Mouse (Mus musculus): ENCODE results near the gene Gak. TPM values are rescaled to one million over a fixed set of nuclear protein-coding genes. Genes with fewer than 3 reads are reported as not detected.
"Not testable (repeated sequence)": the region's sequence is repeated elsewhere in the genome, so short reads cannot be mapped to it uniquely, and the experiment has no call there.

Gak gene
- polyA plus RNA-seq, 1 experiment from 2014 or later = 46.2 TPM

DNA sequence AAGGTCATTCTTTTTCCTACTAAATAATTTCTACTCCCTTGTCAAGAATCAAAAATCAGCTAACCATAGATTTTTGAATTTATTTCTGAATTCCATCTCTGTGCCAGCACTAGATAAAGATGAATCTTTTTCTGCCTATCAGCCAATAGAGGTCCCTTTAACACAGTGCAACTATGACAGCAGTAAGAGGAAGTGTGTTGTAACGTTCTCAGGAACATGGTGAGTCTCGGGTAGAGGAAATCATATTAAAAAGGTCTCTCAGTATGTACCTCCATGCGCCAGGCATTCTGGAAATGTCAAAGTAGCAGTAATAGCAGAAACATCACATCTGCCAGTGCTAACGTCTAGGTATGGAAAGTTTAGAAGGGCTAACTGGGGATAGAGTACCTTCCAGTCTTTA, 6.6 kb upstream of the Gak start:
- H3K4me2 ChIP-seq (ENCODE audit: low read depth, low read length) = no peak overlapping the region
- no peaks in the 10 kb centered on the region for H3K9me3 ChIP-seq (ENCODE audit: control insufficient read depth, low read length)
- 68% methylated on average over 4 of the region's 4 CpGs for WGBS
- H3K4me3 ChIP-seq (ENCODE audit: low read depth, low read length) = no peak overlapping the region
- H3K27ac ChIP-seq (replicated peaks; ENCODE audit: low read depth, low read length) = no peak overlapping the region
- H3K36me3 ChIP-seq (ENCODE audit: control insufficient read depth, insufficient read depth, low read length) = 0 out of 2 replicates have a peak, but pooled peaks cover 23% of the 10 kb centered on the region
- ATAC-seq (ENCODE audit: low read depth) (no peak), DNase-seq (ENCODE audit: low spot score) (no peak)
- H3K4me1 ChIP-seq (ENCODE audit: control insufficient read depth, insufficient read depth, low read length) = no peaks in the 10 kb centered on the region
- no peak overlapping the region for H3K9ac ChIP-seq (ENCODE audit: low read depth, low read length)
- no peaks in the 10 kb centered on the region for H3K27me3 ChIP-seq (replicated peaks; ENCODE audit: control insufficient read depth, insufficient read depth, low read length)

DNA sequence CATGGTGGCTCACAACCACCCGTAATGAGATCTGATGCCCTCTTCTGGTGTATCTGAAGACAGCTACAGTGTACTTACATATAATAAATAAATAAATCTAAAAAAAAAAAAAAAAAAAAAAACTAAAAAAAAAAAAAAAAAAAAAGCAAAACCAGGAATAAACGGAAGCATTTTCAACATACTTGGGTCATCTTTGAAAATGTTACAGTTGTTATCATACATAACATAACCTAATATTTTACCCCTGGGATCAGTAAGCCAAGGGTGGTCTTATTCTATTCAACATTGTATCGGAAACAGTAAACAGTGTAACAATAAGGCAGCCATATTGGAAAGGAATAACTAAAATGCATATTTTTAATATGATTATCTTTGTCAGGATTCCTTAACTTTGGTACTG, 4.5 kb upstream of the Gak start:
- H3K9ac ChIP-seq (ENCODE audit: low read depth, low read length); H3K4me2 ChIP-seq (ENCODE audit: low read depth, low read length); H3K4me3 ChIP-seq (ENCODE audit: low read depth, low read length); H3K27me3 ChIP-seq (replicated peaks; ENCODE audit: control insufficient read depth, insufficient read depth, low read length); DNase-seq (ENCODE audit: low spot score); H3K36me3 ChIP-seq (ENCODE audit: control insufficient read depth, insufficient read depth, low read length); H3K27ac ChIP-seq (replicated peaks; ENCODE audit: low read depth, low read length); H3K4me1 ChIP-seq (ENCODE audit: control insufficient read depth, insufficient read depth, low read length); H3K9me3 ChIP-seq (ENCODE audit: control insufficient read depth, low read length); ATAC-seq (ENCODE audit: low read depth): not testable (repeated sequence)
- WGBS = 87% methylated on average over 2 of the region's 3 CpGs

DNA sequence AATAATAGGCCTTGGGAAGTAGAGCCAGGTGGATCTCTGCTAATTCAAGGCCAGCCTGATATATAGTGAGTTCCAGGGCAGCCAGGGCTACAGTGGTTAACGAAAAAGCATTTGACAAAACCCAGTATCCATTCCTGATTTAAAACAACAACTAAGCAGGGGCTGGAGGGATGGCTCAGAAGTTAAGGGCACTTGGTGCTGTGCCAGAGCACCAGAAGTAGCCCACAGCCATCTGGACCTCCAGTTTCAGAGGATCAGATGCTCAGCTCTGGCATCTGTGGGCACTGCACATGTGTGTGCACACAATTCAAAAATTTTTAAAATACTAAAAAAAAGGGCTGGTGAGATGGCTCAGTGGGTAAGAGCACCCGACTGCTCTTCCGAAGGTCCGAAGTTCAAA, 4.1 kb upstream of the Gak start:
- no peak overlapping the region for H3K9ac ChIP-seq (ENCODE audit: low read depth, low read length)
- H3K27ac ChIP-seq (replicated peaks; ENCODE audit: low read depth, low read length) = no peak overlapping the region
- H3K4me1 ChIP-seq (ENCODE audit: control insufficient read depth, insufficient read depth, low read length) = peaks cover 7% of the 10 kb centered on the region
- H3K4me3 ChIP-seq (ENCODE audit: low read depth, low read length) = no peak overlapping the region
- 0 out of 2 replicates have a peak, but pooled peaks cover 6% of the 10 kb centered on the region for H3K36me3 ChIP-seq (ENCODE audit: control insufficient read depth, insufficient read depth, low read length)
- ATAC-seq (ENCODE audit: low read depth) (no peak), DNase-seq (ENCODE audit: low spot score) (no peak)
- no peaks in the 10 kb centered on the region for H3K27me3 ChIP-seq (replicated peaks; ENCODE audit: control insufficient read depth, insufficient read depth, low read length)
- H3K4me2 ChIP-seq (ENCODE audit: low read depth, low read length) = no peak overlapping the region
- no peaks in the 10 kb centered on the region for H3K9me3 ChIP-seq (ENCODE audit: control insufficient read depth, low read length)
- 89% methylated on average over 4 of the region's 4 CpGs for WGBS

DNA sequence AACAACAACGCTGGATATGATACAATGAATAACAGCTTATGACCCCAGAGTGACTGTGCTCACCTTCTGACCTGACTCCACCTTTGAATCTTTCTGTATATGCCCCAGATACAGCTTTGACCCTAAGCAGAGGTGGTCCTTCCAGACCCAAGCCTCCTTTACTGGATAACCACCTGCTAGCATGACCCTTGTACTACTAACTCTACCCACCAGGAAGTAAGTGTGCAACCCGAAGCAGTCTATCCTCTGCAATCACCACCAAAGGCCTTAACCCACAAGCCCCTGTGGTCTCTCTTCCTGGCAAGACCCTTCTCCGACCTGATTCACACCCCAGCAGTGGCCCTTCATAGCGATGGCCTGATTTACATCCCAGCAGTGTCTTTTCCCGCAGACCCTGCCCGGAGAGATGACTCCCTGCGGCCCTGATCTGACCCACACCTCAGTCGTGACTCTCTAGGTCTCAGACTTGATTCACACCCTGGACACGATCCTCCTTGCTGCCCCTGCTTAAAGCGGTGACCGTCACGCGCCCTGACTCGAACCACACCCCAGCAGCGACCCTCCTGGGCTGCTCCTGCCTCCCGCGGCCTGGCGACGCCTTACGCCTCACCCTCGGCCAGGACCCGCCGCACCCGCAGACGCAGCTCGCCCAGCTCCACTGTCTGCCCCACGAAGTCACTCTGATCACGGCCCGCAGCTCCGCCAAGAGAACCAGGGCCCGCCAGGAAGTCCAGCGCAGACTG, 493 bp downstream of the Gak start:
- peak; percentile 87 for ATAC-seq (ENCODE audit: low read depth)
- WGBS = 3% methylated on average over 27 of the region's 32 CpGs
- peak overlapping the region; percentile 82 for H3K4me2 ChIP-seq (ENCODE audit: low read depth, low read length)
- H3K4me3 ChIP-seq (ENCODE audit: low read depth, low read length) = peak overlapping the region; percentile 86
- no peak for DNase-seq (ENCODE audit: low spot score)
- no peaks in the 10 kb centered on the region for H3K27me3 ChIP-seq (replicated peaks; ENCODE audit: control insufficient read depth, insufficient read depth, low read length)
- H3K9me3 ChIP-seq (ENCODE audit: control insufficient read depth, low read length) = no peaks in the 10 kb centered on the region
- peak overlapping the region; percentile 94 for H3K9ac ChIP-seq (ENCODE audit: low read depth, low read length)
- peaks cover 8% of the 10 kb centered on the region for H3K36me3 ChIP-seq (ENCODE audit: control insufficient read depth, insufficient read depth, low read length)
- peaks cover 10% of the 10 kb centered on the region for H3K4me1 ChIP-seq (ENCODE audit: control insufficient read depth, insufficient read depth, low read length)
- H3K27ac ChIP-seq (replicated peaks; ENCODE audit: low read depth, low read length) = peak overlapping the region; percentile 91

DNA sequence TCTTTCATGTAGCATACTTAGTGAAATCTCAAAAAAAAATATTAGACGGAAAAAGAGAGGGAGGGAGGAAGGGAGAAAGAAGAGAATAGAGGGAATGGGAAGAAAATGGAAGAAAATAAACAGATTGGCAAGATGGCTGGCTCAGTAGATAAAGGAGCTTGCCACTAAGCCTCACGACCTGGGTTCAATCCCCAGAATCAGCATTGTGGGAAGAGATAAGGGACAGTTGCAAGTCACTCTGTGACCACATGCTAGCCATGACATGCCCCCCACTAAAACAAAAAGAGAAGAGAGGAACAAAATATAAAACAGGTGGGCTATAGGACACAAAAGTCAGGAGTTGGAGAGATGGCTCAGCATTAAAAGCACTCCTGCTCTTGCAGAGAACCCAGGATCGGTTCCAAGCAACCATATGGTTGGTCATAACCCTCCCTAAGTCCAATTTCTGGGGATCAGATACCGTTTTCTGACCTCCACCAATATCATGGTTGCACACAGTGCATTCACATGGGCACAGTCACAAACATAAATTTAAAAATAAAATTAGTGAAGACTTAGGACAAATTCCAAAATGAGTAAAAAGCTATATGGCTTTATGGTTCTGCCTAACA, 3.4 kb downstream of the Gak start:
- H3K36me3 ChIP-seq (ENCODE audit: control insufficient read depth, insufficient read depth, low read length) = peaks cover 32% of the 10 kb centered on the region
- no peaks in the 10 kb centered on the region for H3K27me3 ChIP-seq (replicated peaks; ENCODE audit: control insufficient read depth, insufficient read depth, low read length)
- H3K4me1 ChIP-seq (ENCODE audit: control insufficient read depth, insufficient read depth, low read length) = peaks cover 10% of the 10 kb centered on the region
- DNase-seq (ENCODE audit: low spot score) (no peak), ATAC-seq (ENCODE audit: low read depth) (no peak)
- no peak overlapping the region for H3K27ac ChIP-seq (replicated peaks; ENCODE audit: low read depth, low read length)
- no peaks in the 10 kb centered on the region for H3K9me3 ChIP-seq (ENCODE audit: control insufficient read depth, low read length)
- no peak overlapping the region for H3K4me3 ChIP-seq (ENCODE audit: low read depth, low read length)
- WGBS = 90% methylated on average over 4 of the region's 4 CpGs
- no peak overlapping the region for H3K4me2 ChIP-seq (ENCODE audit: low read depth, low read length)
- no peak overlapping the region for H3K9ac ChIP-seq (ENCODE audit: low read depth, low read length)

DNA sequence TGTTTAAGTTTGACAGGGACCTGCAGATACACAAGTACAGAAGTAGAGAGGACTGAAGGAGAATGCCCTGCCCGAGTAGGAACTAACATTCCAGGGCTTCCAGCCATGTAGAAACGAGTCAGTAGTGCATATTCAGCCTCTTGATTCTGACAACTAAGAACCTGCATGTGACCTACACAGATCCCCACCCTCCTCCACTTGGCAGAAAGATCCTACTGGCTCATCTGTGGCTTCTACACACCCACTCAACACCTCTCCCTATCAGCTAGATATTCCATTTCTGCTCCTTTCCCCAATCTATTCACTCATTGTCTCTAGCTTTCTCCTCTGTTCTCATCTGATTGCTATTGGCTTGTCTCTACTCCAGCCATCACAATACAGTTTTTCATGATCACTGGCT, 7.7 kb downstream of the Gak start:
- DNase-seq (ENCODE audit: low spot score) (no peak), ATAC-seq (ENCODE audit: low read depth) (no peak)
- Histone ChIP-seq H3K27ac (replicated peaks; ENCODE audit: low read depth, low read length) (no peak overlapping the region), H3K4me3 (ENCODE audit: low read depth, low read length) (no peak overlapping the region), H3K4me2 (ENCODE audit: low read depth, low read length) (no peak overlapping the region), H3K36me3 (ENCODE audit: control insufficient read depth, insufficient read depth, low read length) (peaks cover 60% of the 10 kb centered on the region), H3K4me1 (ENCODE audit: control insufficient read depth, insufficient read depth, low read length) (no peaks in the 10 kb centered on the region), H3K9me3 (ENCODE audit: control insufficient read depth, low read length) (no peaks in the 10 kb centered on the region), H3K27me3 (replicated peaks; ENCODE audit: control insufficient read depth, insufficient read depth, low read length) (no peaks in the 10 kb centered on the region), H3K9ac (ENCODE audit: low read depth, low read length) (no peak overlapping the region)
- WGBS = 83% methylated on average over 2 of the region's 2 CpGs

DNA sequence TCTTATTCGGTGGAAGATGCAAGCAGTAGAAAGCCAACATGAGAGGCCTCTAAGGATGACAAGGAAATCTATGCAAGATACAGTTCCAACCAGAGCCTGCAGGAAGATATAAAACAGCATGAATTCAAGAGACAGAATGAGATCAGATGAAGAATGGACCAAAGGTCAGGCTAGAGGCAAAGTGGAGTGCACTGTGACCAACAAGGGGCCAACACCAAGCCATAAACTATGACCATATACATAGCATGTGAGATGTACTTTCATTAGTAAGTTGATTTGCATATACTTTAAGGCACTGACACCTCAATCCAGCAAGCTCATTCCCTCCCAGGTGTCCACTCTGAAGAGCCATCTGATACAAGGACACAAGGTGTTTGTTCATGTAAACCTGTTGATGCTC, 19.1 kb downstream of the Gak start:
- H3K4me3 ChIP-seq (ENCODE audit: low read depth, low read length) = no peak overlapping the region
- no peak for ATAC-seq (ENCODE audit: low read depth)
- no peaks in the 10 kb centered on the region for H3K27me3 ChIP-seq (replicated peaks; ENCODE audit: control insufficient read depth, insufficient read depth, low read length)
- 84% methylated on average over 1 of the region's 1 CpGs for WGBS
- peaks cover 96% of the 10 kb centered on the region for H3K36me3 ChIP-seq (ENCODE audit: control insufficient read depth, insufficient read depth, low read length)
- no peaks in the 10 kb centered on the region for H3K9me3 ChIP-seq (ENCODE audit: control insufficient read depth, low read length)
- no peak overlapping the region for H3K9ac ChIP-seq (ENCODE audit: low read depth, low read length)
- no peak for DNase-seq (ENCODE audit: low spot score)
- no peaks in the 10 kb centered on the region for H3K4me1 ChIP-seq (ENCODE audit: control insufficient read depth, insufficient read depth, low read length)
- no peak overlapping the region for H3K27ac ChIP-seq (replicated peaks; ENCODE audit: low read depth, low read length)
- no peak overlapping the region for H3K4me2 ChIP-seq (ENCODE audit: low read depth, low read length)

DNA sequence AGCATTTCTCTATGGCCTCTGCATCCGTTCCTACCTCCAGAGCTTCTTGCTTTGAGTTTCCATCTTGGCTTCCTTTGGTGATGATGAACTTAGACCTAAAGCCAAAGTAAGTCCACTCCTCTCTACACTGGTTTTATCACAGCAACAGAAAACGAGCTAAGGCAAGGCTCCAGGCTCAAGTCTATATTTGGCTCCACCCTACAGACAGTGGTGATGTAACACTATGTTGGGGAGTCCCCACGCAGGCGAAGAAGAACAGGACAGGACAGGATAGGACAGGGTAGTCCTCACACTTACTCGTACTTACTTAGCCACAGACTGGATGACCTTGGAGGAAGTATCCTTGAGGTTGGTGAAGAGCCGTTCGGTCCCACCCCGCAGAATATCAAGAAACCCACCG, 27.0 kb downstream of the Gak start:
- no peak overlapping the region for H3K4me3 ChIP-seq (ENCODE audit: low read depth, low read length)
- 93% methylated on average over 9 of the region's 9 CpGs for WGBS
- peaks cover 96% of the 10 kb centered on the region for H3K36me3 ChIP-seq (ENCODE audit: control insufficient read depth, insufficient read depth, low read length)
- no peak for DNase-seq (ENCODE audit: low spot score)
- no peaks in the 10 kb centered on the region for H3K9me3 ChIP-seq (ENCODE audit: control insufficient read depth, low read length)
- H3K27ac ChIP-seq (replicated peaks; ENCODE audit: low read depth, low read length) = no peak overlapping the region
- no peak for ATAC-seq (ENCODE audit: low read depth)
- no peaks in the 10 kb centered on the region for H3K27me3 ChIP-seq (replicated peaks; ENCODE audit: control insufficient read depth, insufficient read depth, low read length)
- no peak overlapping the region for H3K9ac ChIP-seq (ENCODE audit: low read depth, low read length)
- H3K4me2 ChIP-seq (ENCODE audit: low read depth, low read length) = no peak overlapping the region
- no peaks in the 10 kb centered on the region for H3K4me1 ChIP-seq (ENCODE audit: control insufficient read depth, insufficient read depth, low read length)

DNA sequence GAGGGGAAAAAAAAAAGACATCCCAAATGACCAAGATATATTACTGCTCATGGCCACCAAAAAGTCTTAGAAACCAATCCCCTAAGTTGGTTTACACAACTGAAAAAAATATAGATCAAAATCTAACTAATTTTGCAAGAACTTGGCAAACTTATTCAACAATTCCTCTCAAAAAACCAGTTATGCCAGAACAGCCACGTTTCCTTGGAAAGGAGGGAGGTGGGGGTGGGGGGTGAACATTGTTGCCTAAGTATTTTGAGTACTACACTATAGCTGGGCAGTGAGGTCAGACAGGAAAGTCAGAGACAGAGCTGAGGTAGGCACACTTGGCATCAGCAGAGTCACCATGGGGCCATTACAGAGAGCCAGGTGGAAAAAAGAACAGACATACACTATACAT, 29.6 kb downstream of the Gak start:
- Histone ChIP-seq H3K27me3 (replicated peaks; ENCODE audit: control insufficient read depth, insufficient read depth, low read length) (no peaks in the 10 kb centered on the region), H3K36me3 (ENCODE audit: control insufficient read depth, insufficient read depth, low read length) (peaks cover 96% of the 10 kb centered on the region), H3K9ac (ENCODE audit: low read depth, low read length) (no peak overlapping the region), H3K27ac (replicated peaks; ENCODE audit: low read depth, low read length) (no peak overlapping the region), H3K9me3 (ENCODE audit: control insufficient read depth, low read length) (no peaks in the 10 kb centered on the region), H3K4me1 (ENCODE audit: control insufficient read depth, insufficient read depth, low read length) (no peaks in the 10 kb centered on the region), H3K4me2 (ENCODE audit: low read depth, low read length) (no peak overlapping the region), H3K4me3 (ENCODE audit: low read depth, low read length) (no peak overlapping the region)
- DNase-seq (ENCODE audit: low spot score) = no peak
- WGBS = 72% methylated on average over 1 of the region's 1 CpGs
- no peak for ATAC-seq (ENCODE audit: low read depth)
